Mouse (Mus musculus) ES-Bruce4 (cell line): ENCODE data around the gene Ddx23.

Experiments
- CTCF ChIP-seq: IDR thresholded peaks from one replicate; pipeline ENCODE4 v1.8.1; 2011; ENCODE audit warnings: low read depth, low read length
- EP300 ChIP-seq: IDR thresholded peaks from 2 replicates; pipeline ENCODE4 v1.6.1; 2011; ENCODE audit warnings: low read depth, low read length; ENCODE audit not compliant: insufficient read depth
- POLR2A ChIP-seq: IDR thresholded peaks from one replicate; pipeline ENCODE4 v1.8.1; 2011; ENCODE audit warnings: low read length; ENCODE audit not compliant: insufficient read depth

DNA sequence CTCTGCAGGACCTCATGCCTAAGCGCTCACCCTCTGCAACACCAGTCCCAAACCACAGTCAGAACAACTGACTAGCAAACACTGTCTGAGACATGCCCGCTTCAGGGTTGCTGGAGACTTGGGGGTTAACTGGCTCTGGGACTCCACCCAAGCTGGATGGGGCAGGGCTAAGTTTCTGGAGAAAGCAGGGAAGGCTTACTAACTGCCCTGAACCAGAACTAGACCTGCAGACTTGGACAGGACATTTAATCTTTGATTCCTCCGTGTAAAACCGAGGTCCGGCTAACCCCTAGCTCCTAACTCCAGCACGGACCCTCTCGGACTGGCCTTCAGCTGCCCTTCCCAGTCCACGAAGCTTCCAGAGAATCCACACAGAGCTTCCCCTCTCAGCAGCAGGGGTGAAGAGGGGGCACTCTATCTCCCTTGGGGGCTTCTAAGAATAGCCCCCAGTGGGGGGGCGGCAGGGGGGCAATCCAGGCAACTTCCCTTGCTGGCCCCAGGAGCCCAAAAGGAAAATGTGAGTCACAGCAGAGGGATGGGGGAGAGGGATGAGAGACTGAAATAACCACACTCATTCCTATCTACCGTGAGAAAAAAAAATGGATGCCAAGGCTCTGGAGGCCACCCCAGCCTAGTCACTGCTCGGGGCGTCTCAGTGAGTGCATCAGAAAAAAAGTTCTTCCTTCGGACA lies 60.4 kb downstream of the Ddx23 start:
- no peak for TF ChIP-seq CTCF
- TF ChIP-seq EP300: no peak
- no peak for TF ChIP-seq POLR2A
